Mouse (Mus musculus) adrenal gland, postnatal 25 days (tissue): ENCODE measurements around the gene Spns3. TPM values are rescaled to one million over a fixed set of nuclear protein-coding genes. Genes with fewer than 3 reads are reported as not detected.
A peak's percentile ranks its signal among the peaks of the same experiment; 100 is the strongest.

Experiments
- DNase-seq: peaks from one replicate; pipeline ENCODE4 v3.0.0; 2021; ENCODE audit warnings: mixed read lengths
- total RNA-seq: library from RNA; stranded (reverse); gene quantifications from 2 replicates; pipeline ENCODE4 v1.2.3, GENCODE M21; 2021

The Spns3 gene
- total RNA-seq, 1 experiment from 2014 or later, result 0.24 TPM

- no peak for DNase-seq
Measured at GRCm38 (mm10) chr11:72481952-72482351, 68.4 kb downstream of the Spns3 start.

- DNase-seq, result no peak
Measured at GRCm38 (mm10) chr11:72481313-72481712, 69.0 kb downstream of the Spns3 start.

DNA sequence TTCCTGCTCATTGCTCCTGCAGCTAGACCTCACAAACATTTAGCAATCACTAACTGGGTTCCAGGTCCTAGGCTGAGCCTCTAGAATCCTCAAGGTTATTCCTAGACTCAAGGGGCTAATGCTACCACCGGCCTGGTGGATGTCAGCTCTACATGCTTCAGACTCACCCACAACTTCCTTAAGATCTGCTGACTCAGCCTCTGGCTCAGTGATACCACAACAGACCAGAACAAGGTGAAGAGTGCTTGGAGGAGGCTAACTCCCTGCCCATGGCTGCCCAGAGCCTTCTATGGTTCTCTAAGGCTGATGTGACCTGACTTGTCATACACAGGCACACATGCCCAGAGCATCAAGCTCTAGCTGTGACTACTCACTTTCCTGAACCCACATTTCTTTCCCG lies 70.8 kb downstream of the Spns3 start:
- no peak for DNase-seq

- DNase-seq, result no peak
Measured at GRCm38 (mm10) chr11:72478228-72478627, 72.1 kb downstream of the Spns3 start.

DNA sequence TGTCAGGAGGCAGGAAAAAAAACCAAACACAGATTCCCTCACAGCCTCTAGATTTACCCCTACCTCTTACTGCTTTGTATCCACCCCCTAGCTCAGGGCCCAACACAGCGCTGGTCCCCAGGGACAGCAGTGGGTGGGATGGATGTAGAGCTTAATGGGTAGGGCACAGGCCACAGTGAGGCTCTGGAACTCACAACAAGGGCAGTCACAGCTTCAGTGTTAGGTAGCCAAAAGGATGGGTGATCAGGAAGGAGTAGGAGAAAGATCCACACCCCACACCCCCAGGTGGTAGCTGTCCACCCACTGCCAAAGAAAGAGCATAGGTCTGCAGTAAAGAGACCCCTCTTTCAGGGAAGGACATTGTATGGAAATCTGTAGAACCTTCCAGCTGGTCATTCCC lies 72.7 kb downstream of the Spns3 start:
- no peak for DNase-seq

DNA sequence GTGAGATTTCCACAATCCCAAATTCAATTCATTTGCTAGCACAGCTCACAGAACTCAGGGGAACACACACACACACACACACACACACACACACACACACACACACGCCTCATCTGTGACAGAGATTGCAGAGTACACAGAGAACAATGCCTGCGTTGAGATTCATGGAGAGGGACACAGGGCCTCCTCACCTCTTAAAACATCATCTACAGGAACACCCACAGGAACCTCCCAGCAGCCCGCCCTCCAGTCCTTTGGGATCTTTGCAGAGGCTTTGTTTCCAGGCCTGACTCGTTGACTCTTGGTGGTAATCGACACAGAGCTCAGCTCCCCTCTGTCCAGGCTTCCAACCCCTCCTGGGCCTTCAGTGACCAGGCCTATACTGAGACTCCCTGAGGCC lies 73.1 kb downstream of the Spns3 start:
- DNase-seq, result no peak

- DNase-seq, result no peak
Measured at GRCm38 (mm10) chr11:72476074-72476625, 74.2 kb downstream of the Spns3 start.

DNA sequence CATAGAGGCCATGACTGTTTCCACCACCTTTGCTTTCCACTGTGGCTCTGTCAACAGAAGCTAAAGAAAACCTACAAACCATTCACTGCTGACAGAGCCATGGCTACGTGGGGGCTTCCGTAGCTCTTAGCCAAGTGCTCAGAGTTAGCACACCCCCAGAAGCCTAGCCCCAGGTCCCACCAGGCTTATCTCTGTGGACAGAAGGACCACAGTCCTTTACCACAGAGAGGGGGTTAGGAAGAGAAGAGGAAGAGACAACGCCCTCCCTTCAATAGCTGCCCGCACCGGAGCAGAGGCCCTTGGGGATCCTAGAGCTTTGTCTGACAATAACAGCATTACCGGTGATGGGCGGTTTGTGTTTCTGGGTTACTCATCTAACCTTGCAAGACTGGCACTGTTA lies 74.9 kb downstream of the Spns3 start:
- DNase-seq, result no peak

DNA sequence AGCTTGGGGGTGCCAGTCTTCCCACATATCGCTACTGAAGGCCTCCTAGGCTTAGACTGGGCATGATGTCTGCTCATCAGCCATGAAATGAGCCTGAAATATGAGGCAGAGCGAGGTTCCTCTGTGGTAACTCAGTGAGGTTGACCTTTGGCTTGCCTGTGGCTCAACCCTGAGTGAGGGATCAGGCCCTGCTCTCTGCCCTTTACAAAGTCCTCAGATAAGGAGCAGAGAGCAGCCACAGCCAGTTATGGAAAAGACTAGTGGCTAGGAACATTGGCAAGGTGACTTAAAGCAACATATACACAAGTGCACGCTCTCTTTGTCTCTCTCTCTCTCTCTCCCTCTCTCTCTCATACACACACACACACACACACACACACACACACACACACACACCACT lies 75.4 kb downstream of the Spns3 start:
- no peak for DNase-seq

DNA sequence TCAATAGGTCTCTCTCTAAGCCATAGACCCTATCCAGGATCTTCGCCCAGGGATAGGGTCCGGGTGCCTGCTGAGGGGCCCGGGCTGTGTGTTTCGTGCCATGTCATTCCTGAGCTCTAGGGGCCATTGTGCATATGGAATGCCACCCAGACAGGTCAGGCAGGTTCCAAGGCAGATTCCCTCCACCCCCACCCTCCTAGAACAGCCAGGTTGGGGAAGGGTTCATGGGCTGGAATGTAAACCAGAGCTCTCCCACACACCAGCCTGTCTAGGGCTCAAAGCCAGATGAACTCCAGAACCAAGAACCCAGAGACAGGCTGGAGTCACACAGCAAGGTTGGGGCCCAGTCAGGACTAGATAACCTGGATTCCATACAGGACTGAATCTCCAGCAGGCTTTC lies 76.8 kb downstream of the Spns3 start:
- DNase-seq, result no peak

- DNase-seq, result no peak
Measured at GRCm38 (mm10) chr11:72471381-72471780, 78.9 kb downstream of the Spns3 start.

DNA sequence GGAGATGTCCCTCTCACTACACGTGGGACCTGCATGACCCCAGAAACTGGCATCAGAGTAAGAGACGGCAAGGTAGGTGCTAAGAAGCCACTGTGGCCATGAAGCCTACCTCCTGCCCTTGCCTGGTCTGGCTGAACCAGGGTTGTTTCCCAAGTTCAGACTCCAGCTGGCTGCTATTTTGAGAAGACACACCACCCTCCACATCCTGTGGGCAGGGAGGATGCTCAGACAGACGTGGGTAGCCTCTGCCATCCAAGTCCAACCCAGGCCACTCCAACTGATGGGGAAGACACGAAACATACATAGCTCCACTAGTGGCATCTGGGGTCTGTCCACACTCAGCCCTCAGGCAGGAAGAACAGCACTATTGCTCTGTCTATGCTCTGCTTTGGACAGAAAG lies 80.3 kb downstream of the Spns3 start:
- no peak for DNase-seq

- peak; percentile 64 for DNase-seq
Measured at GRCm38 (mm10) chr11:72469217-72469616, 81.1 kb downstream of the Spns3 start.

- no peak for DNase-seq
Measured at GRCm38 (mm10) chr11:72468525-72468924, 81.8 kb downstream of the Spns3 start.

- no peak for DNase-seq
Measured at GRCm38 (mm10) chr11:72466694-72467507, 83.4 kb downstream of the Spns3 start.

GRCm38 (mm10) chr11:72465978-72466693 lies 84.2 kb downstream of the Spns3 start:
- DNase-seq, result no peak

- DNase-seq, result no peak
Measured at GRCm38 (mm10) chr11:72464821-72465220, 85.5 kb downstream of the Spns3 start.

GRCm38 (mm10) chr11:72461500-72461981 lies 88.8 kb downstream of the Spns3 start:
- DNase-seq, result no peak

DNA sequence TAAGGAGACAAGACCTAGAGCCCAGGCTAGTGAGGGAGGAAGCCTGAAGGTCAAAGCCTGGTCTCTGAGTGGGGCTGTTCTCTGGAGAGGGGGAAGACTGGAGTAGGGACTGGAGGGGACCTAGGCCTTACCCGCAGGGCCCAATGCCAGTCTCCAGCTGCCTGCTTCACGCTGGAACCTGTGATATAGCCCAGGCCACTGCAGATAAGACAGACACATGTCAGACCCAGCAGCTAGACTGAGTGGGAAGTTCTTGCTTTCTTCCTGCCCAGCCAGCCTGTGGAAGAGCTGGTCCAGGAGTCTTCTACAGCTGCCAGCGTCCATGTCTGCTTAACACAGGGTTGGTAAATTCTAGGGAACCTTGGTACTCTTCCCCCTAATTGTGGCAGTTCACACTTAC lies 91.8 kb downstream of the Spns3 start:
- no peak for DNase-seq

DNA sequence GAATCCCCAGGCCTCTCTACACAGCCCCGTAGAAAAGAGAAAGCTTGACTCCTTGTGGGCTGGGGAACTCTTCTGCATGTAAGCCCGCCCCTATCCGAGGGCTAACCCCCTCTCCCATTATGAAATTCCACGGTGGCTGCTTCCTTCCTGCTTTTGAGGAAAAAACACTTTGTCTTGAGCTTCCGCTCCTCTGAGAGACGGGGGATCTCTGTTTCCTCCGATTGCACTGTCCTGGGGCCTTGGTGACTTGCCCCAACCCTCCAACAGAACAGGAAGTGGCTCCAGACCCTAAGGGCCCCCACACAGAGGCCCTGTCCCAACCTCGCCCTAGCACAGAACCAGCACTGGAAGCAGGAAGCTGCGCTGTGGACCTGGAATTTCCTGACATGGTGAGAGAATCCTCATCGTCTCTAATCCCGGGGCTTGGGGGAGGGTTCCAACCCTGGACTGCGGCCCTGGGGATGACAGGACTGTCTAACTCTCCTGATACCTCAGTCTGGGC lies 92.3 kb downstream of the Spns3 start:
- no peak for DNase-seq

- DNase-seq, result no peak
Measured at GRCm38 (mm10) chr11:72455694-72456093, 94.6 kb downstream of the Spns3 start.

GRCm38 (mm10) chr11:72453105-72453953 lies 97.0 kb downstream of the Spns3 start:
- DNase-seq, result no peak
